Mouse (Mus musculus): ENCODE data around the gene Hira.

Hira gene

GRCm38 (mm10) chr16:19007186-19007591, 130.4 kb downstream of the Hira start:
- in situ Hi-C loops (cut with MboI; ENCODE audit: unreplicated experiment in 2 of 2) = loop anchor here (5.0 to 10.0 kb wide), 2 partner anchors 45 to 58 kb away; no protein-coding TSS in a partner anchor

- in situ Hi-C loops (cut with MboI; ENCODE audit: unreplicated experiment in 2 of 2) = no loop called here
Observed at GRCm38 (mm10) chr16:19010710-19011109, 133.9 kb downstream of the Hira start.

- in situ Hi-C loops (cut with MboI; ENCODE audit: unreplicated experiment in 2 of 2) = no loop called here
Observed at GRCm38 (mm10) chr16:19013550-19013949, 136.7 kb downstream of the Hira start.

GRCm38 (mm10) chr16:19014650-19015049, 137.8 kb downstream of the Hira start:
- in situ Hi-C loops (cut with MboI; ENCODE audit: unreplicated experiment in 2 of 2) = no loop called here

Measured in v-Abl transformed pro-B cells (cell line).